Mouse (Mus musculus): ENCODE results near the gene Zfp747.
"Not testable (repeated sequence)": the region's sequence is repeated elsewhere in the genome, so short reads cannot be mapped to it uniquely, and the experiment has no call there.

Gene Zfp747

GRCm38 (mm10) chr7:127371213-127371612, 4.6 kb downstream of the Zfp747 start:
- DNase-seq = no peak

GRCm38 (mm10) chr7:127366249-127366648, 9.6 kb downstream of the Zfp747 start:
- DNase-seq = no peak

GRCm38 (mm10) chr7:127364166-127364565, 11.7 kb downstream of the Zfp747 start:
- no peak for DNase-seq

GRCm38 (mm10) chr7:127363475-127363921, 12.4 kb downstream of the Zfp747 start:
- peak; percentile 68 to 70 for DNase-seq

GRCm38 (mm10) chr7:127362418-127362817, 13.4 kb downstream of the Zfp747 start:
- peak in 1 of 2 experiments; percentile 47 for DNase-seq

- DNase-seq = no peak
Measured at GRCm38 (mm10) chr7:127361449-127361848, 14.4 kb downstream of the Zfp747 start.

GRCm38 (mm10) chr7:127360265-127360664, 15.6 kb downstream of the Zfp747 start:
- DNase-seq = no peak

GRCm38 (mm10) chr7:127358472-127358871, 17.4 kb downstream of the Zfp747 start:
- DNase-seq = no peak

GRCm38 (mm10) chr7:127357871-127358270, 18.0 kb downstream of the Zfp747 start:
- no peak for DNase-seq

- no peak for DNase-seq
Measured at GRCm38 (mm10) chr7:127355796-127356195, 20.1 kb downstream of the Zfp747 start.

- DNase-seq = no peak
Measured at GRCm38 (mm10) chr7:127351230-127352004, 24.4 kb downstream of the Zfp747 start.

- no peak for DNase-seq
Measured at GRCm38 (mm10) chr7:127346676-127347075, 29.2 kb downstream of the Zfp747 start.

GRCm38 (mm10) chr7:127345512-127346325, 30.1 kb downstream of the Zfp747 start, which contains the start of gene Zfp768:
Zfp768 (minus strand) TSS chr7:127345589.
- peak; percentile 93 to 94 for DNase-seq

- DNase-seq = peak in 1 of 2 experiments; percentile 64
Measured at GRCm38 (mm10) chr7:127345092-127345491, 30.8 kb downstream of the Zfp747 start.

GRCm38 (mm10) chr7:127344371-127344770, 31.5 kb downstream of the Zfp747 start:
- DNase-seq = peak in 1 of 2 experiments; percentile 22

GRCm38 (mm10) chr7:127343351-127344019, 32.4 kb downstream of the Zfp747 start:
- no peak for DNase-seq

- DNase-seq = no peak
Measured at GRCm38 (mm10) chr7:127342888-127343287, 33.0 kb downstream of the Zfp747 start.

- DNase-seq = no peak
Measured at GRCm38 (mm10) chr7:127342332-127342731, 33.5 kb downstream of the Zfp747 start.

- not testable (repeated sequence) for DNase-seq
Measured at GRCm38 (mm10) chr7:127341861-127342260, 34.0 kb downstream of the Zfp747 start.

- no peak for DNase-seq
Measured at GRCm38 (mm10) chr7:127341356-127341755, 34.5 kb downstream of the Zfp747 start.

GRCm38 (mm10) chr7:127337636-127338035, 38.2 kb downstream of the Zfp747 start:
- no peak for DNase-seq

GRCm38 (mm10) chr7:127335604-127336003, 40.2 kb downstream of the Zfp747 start:
- DNase-seq = no peak

GRCm38 (mm10) chr7:127333240-127333639, 42.6 kb downstream of the Zfp747 start:
- DNase-seq = no peak

Measured in cerebellum, postnatal 36 days (tissue).